8 mouse cellular contexts compared by ENCODE assay signal in the genomic region with DNA sequence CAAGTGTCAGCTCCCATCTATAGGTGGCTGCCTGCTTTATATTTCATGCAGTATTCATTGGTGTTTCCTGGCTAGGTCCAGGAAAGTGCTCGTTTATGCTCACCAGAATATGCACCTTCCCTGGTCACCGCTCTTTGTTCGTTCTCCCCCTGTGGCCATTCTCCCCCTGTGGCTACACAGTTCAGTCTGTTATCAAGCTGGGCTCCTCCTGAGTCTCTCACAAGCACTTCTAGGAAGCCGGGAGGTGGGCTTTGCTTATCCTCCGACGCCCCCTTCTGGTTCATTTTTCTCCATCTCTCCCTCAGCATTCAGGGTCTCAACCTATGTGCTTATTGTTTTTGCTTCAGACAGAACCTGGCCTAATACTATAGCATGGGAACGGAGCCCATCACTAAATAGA. TPM values are rescaled to one million over a fixed set of nuclear protein-coding genes. Genes with fewer than 3 reads are reported as not detected.
DNase-seq lines count a peak whose midpoint lies in the region; ATAC-seq and TF ChIP-seq lines count a peak whose summit lies in the region.
"Had no signal": no experiment of that assay in that cellular context is flagged by ENCODE, and none has a peak within 500 bp of the region (broad histone marks: within the 10 kb centered on the region; RNA-seq: fewer than 3 reads in every experiment).

No protein-coding gene starts in this region.

- peaks cover 2% of the 10 kb centered on the region for H3K27me3 ChIP-seq in ES-Bruce4 (ENCODE audit: control insufficient read depth, insufficient read depth, low read length, poor library complexity, severe bottlenecking)
- 0 out of 2 replicates have a peak, but pooled peaks cover 4% of the 10 kb centered on the region for H3K27me3 ChIP-seq in forebrain, embryonic 16.5 days (replicated peaks; ENCODE audit: control insufficient read depth, insufficient read depth, low read length)
- peaks cover 44% of the 10 kb centered on the region for H3K27me3 ChIP-seq in midbrain, embryonic 13.5 days
- H3K27me3 ChIP-seq in heart, embryonic 12.5 days (replicated peaks): peaks cover 27% of the 10 kb centered on the region

- H3K9me3 ChIP-seq in ES-Bruce4 (replicated peaks; ENCODE audit: control insufficient read depth, insufficient read depth, low read length, poor library complexity, severe bottlenecking): no peaks in the 10 kb centered on the region
- H3K9me3 ChIP-seq in forebrain, embryonic 16.5 days (ENCODE audit: control insufficient read depth, low read length): no peaks in the 10 kb centered on the region
- H3K9me3 ChIP-seq in midbrain, embryonic 13.5 days: no peaks in the 10 kb centered on the region; the same call in 1 of the 2 replicates
- no peaks in the 10 kb centered on the region for H3K9me3 ChIP-seq in heart, embryonic 12.5 days (replicated peaks)

- no peak for TF ChIP-seq EP300 in ES-Bruce4 (IDR thresholded peaks at IDR 0.05; ENCODE audit: insufficient read depth, low read depth, low read length)

- H3K4me3 ChIP-seq in ES-Bruce4 (ENCODE audit: low read depth, low read length): no peak overlapping the region
- H3K4me3 ChIP-seq in forebrain, embryonic 16.5 days (replicated peaks; ENCODE audit: low read length): no peak overlapping the region
- H3K4me3 ChIP-seq in midbrain, embryonic 13.5 days (replicated peaks): no peak overlapping the region
- no peak overlapping the region for H3K4me3 ChIP-seq in heart, embryonic 12.5 days
- H3K4me3 ChIP-seq: heart, adult 2 months had no signal

- H3K36me3 ChIP-seq in ES-Bruce4 (ENCODE audit: control insufficient read depth, insufficient read depth, low read length, poor library complexity, severe bottlenecking): no peaks in the 10 kb centered on the region
- no peaks in the 10 kb centered on the region for H3K36me3 ChIP-seq in forebrain, embryonic 16.5 days (ENCODE audit: control insufficient read depth, insufficient read depth)
- no peaks in the 10 kb centered on the region for H3K36me3 ChIP-seq in midbrain, embryonic 13.5 days
- H3K36me3 ChIP-seq in heart, embryonic 12.5 days: no peaks in the 10 kb centered on the region

- H3K9ac ChIP-seq in ES-Bruce4 (ENCODE audit: low read depth, poor library complexity, severe bottlenecking): no peak overlapping the region
- no peak overlapping the region for H3K9ac ChIP-seq in forebrain, embryonic 16.5 days (replicated peaks; ENCODE audit: low read depth, low read length)
- H3K9ac ChIP-seq in midbrain, embryonic 13.5 days (replicated peaks): no peak overlapping the region
- H3K9ac ChIP-seq in heart, embryonic 12.5 days: no peak overlapping the region

- H3K27ac ChIP-seq in ES-Bruce4 (ENCODE audit: insufficient read depth, low read length): no peak overlapping the region
- H3K27ac ChIP-seq in forebrain, embryonic 16.5 days (ENCODE audit: low read length): no peak overlapping the region
- H3K27ac ChIP-seq in midbrain, embryonic 13.5 days: peak overlapping the region; percentile 1
- no peak overlapping the region for H3K27ac ChIP-seq in heart, embryonic 12.5 days (ENCODE audit: poor library complexity, severe bottlenecking)
- H3K27ac ChIP-seq: heart, adult 2 months had no signal

- intact Hi-C loops in heart, postnatal 10 days (cut with DNase I): loop anchor here (2.0 to 10.0 kb wide), 3 partner anchors 110 to 343 kb away; no protein-coding TSS in a partner anchor

- DNase-seq in R1 (ENCODE audit: low read depth, low spot score): peak; percentile 49
- DNase-seq in thymus, postnatal 0 days (ENCODE audit: low spot score): no peak
- no peak for DNase-seq in heart, postnatal 10 days

- ATAC-seq in forebrain, embryonic 16.5 days: peak; percentile 63
- ATAC-seq in midbrain, embryonic 13.5 days: peak; percentile 83
- no peak for ATAC-seq in heart, embryonic 12.5 days (ENCODE audit: insufficient number of reproducible peaks, low FRiP score)

- no peaks in the 10 kb centered on the region for H3K4me1 ChIP-seq in ES-Bruce4 (ENCODE audit: control insufficient read depth, insufficient read depth, low read length)
- H3K4me1 ChIP-seq in forebrain, embryonic 16.5 days (replicated peaks; ENCODE audit: control insufficient read depth, insufficient read depth, low read length): peaks cover 12% of the 10 kb centered on the region
- H3K4me1 ChIP-seq in midbrain, embryonic 13.5 days (replicated peaks): peaks cover 14% of the 10 kb centered on the region
- no peaks in the 10 kb centered on the region for H3K4me1 ChIP-seq in heart, embryonic 12.5 days (replicated peaks)

- TF ChIP-seq CTCF in ES-Bruce4 (IDR thresholded peaks at IDR 0.05; ENCODE audit: low read depth, low read length): peak; percentile 34

- no peak overlapping the region for H3K4me2 ChIP-seq in forebrain, embryonic 16.5 days (ENCODE audit: low read length)
- peak overlapping the region; percentile 33 for H3K4me2 ChIP-seq in midbrain, embryonic 13.5 days (replicated peaks)
- no peak overlapping the region for H3K4me2 ChIP-seq in heart, embryonic 12.5 days

- TF ChIP-seq POLR2A in ES-Bruce4 (IDR thresholded peaks at IDR 0.05; ENCODE audit: insufficient read depth, low read length): no peak

- WGBS in forebrain, embryonic 16.5 days: 1% methylated on average over 7 of the region's 7 CpGs
- WGBS in midbrain, embryonic 13.5 days: 1% methylated on average over 7 of the region's 7 CpGs
- 3% methylated on average over 7 of the region's 7 CpGs for WGBS in heart, embryonic 12.5 days

RNA-seq across cellular contexts. Expression of gene Tmem132c, which starts 6.9 kb away (rescaled TPM):
- polyA plus RNA-seq in ES-Bruce4 (2011; ENCODE audit: insufficient read depth, insufficient read length, low read depth, missing spikeins): 0.72 and 3.1 TPM in 2 replicates
- polyA plus RNA-seq in forebrain, embryonic 16.5 days (2015; fragmentation: Nextera tagmentation; extraction: Ambion mirVana): 4.8 and 5.9 TPM in 2 replicates
- polyA plus RNA-seq in midbrain, embryonic 13.5 days (2015; fragmentation: Nextera tagmentation; extraction: Ambion mirVana): 10.1 and 11.2 TPM in 2 replicates
- polyA plus RNA-seq in thymus, postnatal 0 days (2015; fragmentation: Nextera tagmentation; extraction: Ambion mirVana): 0.26 and 0.51 TPM in 2 replicates
- 3.4 and 3.6 TPM in 2 replicates for polyA plus RNA-seq in heart, embryonic 12.5 days (2016; fragmentation: Nextera tagmentation; extraction: Ambion mirVana)
- total RNA-seq in heart, postnatal 10 days (2021): under 1 TPM; 0.31 to 0.57 TPM
